Mouse (Mus musculus) gastrocnemius, postnatal 4 days (tissue): Measurements from ENCODE around the gene Prim2. TPM values are rescaled to one million over a fixed set of nuclear protein-coding genes. Genes with fewer than 3 reads are reported as not detected.

Experiments used
- DNase-seq, 2 experiments: peaks; one replicate each; pipeline ENCODE4 v3.0.0; 2021 to 2022; ENCODE audit warnings: low spot score in 2 of 2, mixed read lengths in 2 of 2
- total RNA-seq, 2 experiments: library from RNA; stranded (reverse); gene quantifications; 2 replicates each; pipeline ENCODE4 v1.2.3; 2021

The Prim2 gene
- total RNA-seq, 2 experiments from 2014 or later: 11.9 to 12.3 TPM

- DNase-seq: no peak
Observed at GRCm38 (mm10) chr1:33563611-33564010, 106.0 kb downstream of the Prim2 start.

GRCm38 (mm10) chr1:33556638-33557037, 113.0 kb downstream of the Prim2 start:
- DNase-seq: no peak

DNA sequence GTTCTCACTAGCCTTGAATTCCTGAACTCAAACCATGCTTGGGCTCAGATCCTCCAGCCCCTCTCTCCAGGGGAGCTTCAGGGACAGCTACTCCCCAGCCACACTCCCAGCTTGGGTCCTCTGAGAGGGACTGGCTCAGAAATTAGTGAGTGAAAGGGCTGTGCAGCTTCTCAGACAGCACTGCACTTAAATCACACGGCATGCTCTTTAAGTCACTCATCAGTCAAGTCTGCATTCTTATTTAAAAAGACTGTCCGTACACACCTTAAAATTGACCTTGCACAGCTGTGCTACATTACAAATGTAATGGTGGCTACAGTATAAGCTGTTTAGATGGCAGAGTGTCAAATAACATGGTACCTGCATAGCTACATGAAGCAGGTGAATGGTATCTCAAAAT, 114.0 kb downstream of the Prim2 start:
- DNase-seq: no peak

DNA sequence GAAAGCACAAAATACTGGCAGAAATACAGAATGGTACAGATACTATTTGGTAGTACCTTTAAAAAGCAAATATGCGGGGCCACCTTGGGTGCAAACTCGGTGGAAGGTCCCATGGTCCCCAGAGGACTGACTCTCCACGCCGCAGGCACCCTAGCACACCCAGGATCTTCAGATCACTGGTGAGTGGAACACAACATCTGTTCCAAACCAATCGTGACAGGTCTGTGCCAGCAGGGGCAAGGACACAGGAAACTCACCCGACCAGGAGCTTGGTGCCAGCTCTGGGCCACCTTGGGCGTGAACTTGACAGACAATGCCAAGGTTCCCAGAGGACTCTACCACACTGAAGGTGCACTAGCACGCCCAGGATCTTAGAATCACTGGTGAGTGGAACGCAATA, 118.2 kb downstream of the Prim2 start:
- no peak for DNase-seq

DNA sequence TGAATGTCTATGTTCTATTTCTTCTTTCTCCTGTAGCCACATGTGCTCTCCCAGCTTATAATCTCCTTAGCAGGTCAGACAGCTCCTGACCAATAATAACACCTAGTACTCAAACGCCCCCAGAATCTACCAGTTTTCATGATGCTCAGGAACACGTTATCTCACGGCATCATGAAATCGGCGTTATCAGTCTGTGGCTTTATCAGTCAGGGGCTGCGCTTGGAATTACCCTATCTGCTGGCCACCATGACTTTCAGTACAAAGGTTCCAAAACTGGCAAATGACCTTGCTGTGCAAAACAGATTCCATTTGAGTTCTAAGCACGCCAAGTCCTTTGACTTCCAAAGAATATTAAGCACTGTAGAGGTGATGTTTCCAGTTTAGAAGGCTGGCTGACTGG, 127.9 kb downstream of the Prim2 start:
- no peak for DNase-seq

DNA sequence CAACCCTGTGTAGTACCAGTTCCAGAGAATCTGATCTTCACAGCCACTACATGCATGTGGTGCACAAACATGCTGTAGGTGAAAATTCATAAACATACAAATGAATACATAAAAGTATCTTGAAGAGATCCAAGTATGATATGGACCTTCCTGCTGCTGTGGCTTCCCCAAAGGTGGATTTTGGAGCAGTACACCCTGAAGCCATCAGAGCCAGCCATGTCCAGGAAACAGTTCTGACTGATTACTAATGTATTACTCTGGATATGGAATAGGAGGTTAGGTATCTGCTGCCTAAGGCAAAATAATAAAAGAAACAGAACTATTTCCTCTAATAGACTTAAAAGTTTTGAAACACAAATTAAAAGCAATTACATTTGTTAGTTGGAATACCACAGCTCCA, 131.6 kb downstream of the Prim2 start:
- DNase-seq: no peak

GRCm38 (mm10) chr1:33536272-33537004, 133.2 kb downstream of the Prim2 start:
- no peak for DNase-seq

GRCm38 (mm10) chr1:33535140-33535686, 134.4 kb downstream of the Prim2 start:
- no peak for DNase-seq

DNA sequence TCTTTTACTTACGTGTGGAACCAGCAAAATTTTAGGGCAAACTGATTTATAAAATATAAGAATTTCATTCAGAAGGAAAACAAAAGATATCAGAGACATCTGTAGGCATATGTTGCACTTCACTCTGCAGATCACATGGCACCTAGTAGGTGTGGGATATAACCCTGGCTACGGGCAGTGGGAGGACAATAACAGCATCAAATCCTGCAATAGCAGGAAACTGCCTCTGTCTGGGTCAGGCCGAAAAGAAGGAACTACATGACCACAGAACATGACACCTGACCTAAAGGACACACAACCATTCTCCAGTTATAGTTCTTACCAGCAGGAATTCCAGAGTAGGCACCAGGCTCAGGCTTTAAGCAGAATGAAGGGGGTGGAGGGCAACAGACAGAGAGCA, 137.7 kb downstream of the Prim2 start:
- DNase-seq: no peak

DNA sequence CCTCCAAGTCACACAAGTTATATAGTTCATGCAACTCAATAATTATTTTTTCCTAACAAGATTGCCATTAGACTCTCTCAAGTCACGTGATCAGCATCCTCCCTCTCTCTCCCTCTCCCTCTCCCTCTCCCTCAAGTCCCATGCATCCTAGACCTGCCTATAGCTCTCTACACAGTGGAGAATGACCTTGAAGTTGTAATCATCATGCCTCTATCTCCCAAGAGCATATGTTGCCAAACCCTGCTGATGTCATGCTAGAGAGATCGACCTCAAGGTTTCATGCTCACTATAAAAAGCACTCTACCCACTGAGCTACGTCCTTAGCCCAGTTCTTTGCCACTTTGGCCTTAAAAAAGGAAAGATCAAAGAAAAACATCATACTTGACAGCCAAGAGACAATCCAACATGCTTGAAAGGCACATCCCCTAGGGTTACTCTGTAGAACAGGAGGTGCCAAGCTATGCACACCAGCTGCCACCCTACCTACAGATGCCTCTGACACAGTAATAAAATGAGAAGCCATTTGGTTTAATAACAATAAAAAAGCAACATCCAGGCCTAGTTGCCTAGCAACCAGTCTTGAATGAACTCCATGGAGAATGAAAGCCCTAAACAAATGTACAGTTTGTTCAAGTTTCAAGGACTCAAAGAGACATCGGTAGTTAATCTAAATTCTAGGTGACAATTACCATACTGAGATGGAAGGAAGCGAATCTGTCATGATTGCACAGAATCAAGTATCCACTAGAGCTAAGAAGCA, 138.3 kb downstream of the Prim2 start:
- no peak for DNase-seq

- no peak for DNase-seq
Observed at GRCm38 (mm10) chr1:33530491-33530890, 139.1 kb downstream of the Prim2 start.

GRCm38 (mm10) chr1:33529543-33530232, 139.9 kb downstream of the Prim2 start:
- DNase-seq: no peak

- DNase-seq: no peak
Observed at GRCm38 (mm10) chr1:33527352-33527863, 142.2 kb downstream of the Prim2 start.

- no peak for DNase-seq
Observed at GRCm38 (mm10) chr1:33523223-33523622, 146.4 kb downstream of the Prim2 start.

GRCm38 (mm10) chr1:33515124-33515523, 154.5 kb downstream of the Prim2 start:
- DNase-seq: no peak

DNA sequence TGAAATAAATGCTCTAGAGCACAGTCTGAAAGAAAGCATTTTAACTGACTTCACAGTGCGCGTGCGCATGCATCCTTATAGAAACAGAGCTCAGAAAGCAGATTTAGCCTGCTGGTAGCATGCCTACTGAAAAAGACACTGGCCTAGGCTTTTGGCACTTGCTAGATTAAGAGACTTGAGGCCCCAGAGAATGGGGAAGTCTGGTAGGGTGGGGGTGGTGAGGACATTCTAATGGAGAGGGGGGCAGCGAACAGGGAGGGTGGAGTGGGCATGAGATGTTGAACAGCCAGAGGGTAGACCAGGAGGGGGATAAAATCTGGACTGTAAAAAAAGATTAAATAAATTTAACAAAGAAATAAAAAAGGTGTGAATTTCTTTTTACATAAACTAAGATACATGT, 158.3 kb downstream of the Prim2 start:
- DNase-seq: no peak

- no peak for DNase-seq
Observed at GRCm38 (mm10) chr1:33504371-33504770, 165.2 kb downstream of the Prim2 start.

GRCm38 (mm10) chr1:33502890-33503289, 166.7 kb downstream of the Prim2 start:
- no peak for DNase-seq

DNA sequence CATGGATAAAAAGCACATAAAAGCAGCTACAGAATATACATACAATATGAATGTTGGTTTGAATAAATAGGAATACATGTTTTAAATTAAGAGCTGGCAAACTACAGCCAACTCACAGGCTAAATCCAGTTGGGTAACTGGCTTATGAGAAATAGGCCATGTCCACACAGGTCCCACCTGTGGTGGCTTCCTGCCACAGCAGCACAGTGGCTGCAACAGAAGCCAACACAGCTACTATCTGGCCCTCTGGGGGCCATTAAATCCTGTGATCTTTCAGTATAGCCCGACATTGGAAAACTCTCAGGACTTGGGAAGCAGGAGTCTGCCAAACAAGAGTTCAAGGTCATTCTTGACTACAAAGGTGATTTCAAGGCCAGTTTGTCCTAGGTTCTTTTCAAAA, 167.3 kb downstream of the Prim2 start:
- DNase-seq: no peak

- no peak for DNase-seq
Observed at GRCm38 (mm10) chr1:33500111-33500510, 169.5 kb downstream of the Prim2 start.

- DNase-seq: no peak
Observed at GRCm38 (mm10) chr1:33499603-33500002, 170.0 kb downstream of the Prim2 start.

DNA sequence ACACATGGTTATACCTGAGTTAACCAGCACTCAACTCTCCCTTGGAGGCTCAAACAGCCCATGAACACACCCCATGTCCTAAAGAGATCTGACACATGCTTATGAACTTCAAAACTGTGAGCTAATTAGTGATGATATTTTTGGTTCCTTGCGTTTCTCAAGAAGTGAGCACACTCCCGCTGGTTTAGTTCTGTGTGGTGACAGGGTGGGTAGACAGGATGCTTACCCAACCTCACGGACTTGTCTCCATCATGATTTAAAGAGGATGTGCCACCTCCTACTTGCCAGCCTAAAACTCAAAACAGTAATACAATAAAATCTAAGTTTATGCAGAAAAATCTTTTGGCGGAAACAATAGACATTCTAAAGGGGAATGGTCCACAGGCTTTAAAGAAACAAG, 173.5 kb downstream of the Prim2 start:
- no peak for DNase-seq
